In the genomic region with DNA sequence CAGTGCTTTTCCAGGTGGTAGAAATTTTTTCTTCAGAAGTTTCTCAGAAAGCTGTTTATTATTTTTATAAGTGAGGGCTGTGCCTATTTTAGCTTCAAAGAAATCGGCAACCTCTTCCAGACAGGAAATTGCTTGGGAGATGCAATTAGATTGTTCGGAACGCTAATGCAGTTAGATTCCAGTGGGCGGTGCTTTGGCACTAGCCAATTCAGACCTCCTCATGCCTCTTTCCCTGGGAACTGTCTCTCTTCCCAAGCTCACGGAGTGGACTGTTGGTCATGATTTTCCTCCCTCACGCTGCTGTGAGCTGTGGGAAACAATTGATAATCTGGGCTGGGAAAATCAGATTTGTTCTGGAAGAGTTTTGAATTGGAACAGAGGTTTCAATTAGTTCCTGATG, we compare ENCODE assay signal across 8 mouse cellular contexts. TPM values are rescaled to one million over a fixed set of nuclear protein-coding genes. Genes with fewer than 3 reads are reported as not detected.
DNase-seq lines count a peak whose midpoint lies in the region; ATAC-seq and TF ChIP-seq lines count a peak whose summit lies in the region.

No protein-coding gene starts in this region.

- no peak for TF ChIP-seq POLR2A in heart, adult 2 months (IDR thresholded peaks at IDR 0.05; ENCODE audit: insufficient read depth, low read depth, low read length)

- peak overlapping the region; percentile 23; the same call in 1 of the 2 replicates for H3K4me2 ChIP-seq in stomach, embryonic 14.5 days (replicated peaks; ENCODE audit: low read depth, low read length)

- intact Hi-C loops in left cerebral cortex, adult 2 months (cut with DNase I), result no loop called here
- intact Hi-C loops in left cerebral cortex, postnatal 4 days (cut with DNase I), result no loop called here
- intact Hi-C loops in heart, adult 2 months (cut with DNase I), result no loop called here

- ATAC-seq in stomach, embryonic 14.5 days (ENCODE audit: insufficient number of reproducible peaks, insufficient read depth, low FRiP score, low read depth), result no peak

- H3K9ac ChIP-seq in heart, adult 2 months (ENCODE audit: low read depth, low read length), result no peak overlapping the region
- H3K9ac ChIP-seq in stomach, embryonic 14.5 days (replicated peaks; ENCODE audit: low read depth, low read length), result no peak overlapping the region

- TF ChIP-seq CTCF in left cerebral cortex, adult 2 months (IDR thresholded peaks at IDR 0.05), result no peak
- TF ChIP-seq CTCF in heart, adult 2 months (IDR thresholded peaks at IDR 0.05), result peak; percentile 22; the same call in 1 of the 2 replicates

- DNase-seq in left cerebral cortex, adult 2 months (ENCODE audit: extremely low spot score in 1 of 2, low spot score in 2 of 2), result no peak
- no peak for DNase-seq in left cerebral cortex, postnatal 4 days
- peak in 1 of 2 experiments; percentile 47 for DNase-seq in heart, adult 2 months
- peak; percentile 56 for DNase-seq in kidney, postnatal 10 days
- DNase-seq in left cerebral cortex, adult 8-10 months (ENCODE audit: low spot score in 2 of 2), result no peak
- no peak for DNase-seq in thymus, postnatal 36 days
- DNase-seq in left cerebral cortex, adult 9 months (ENCODE audit: low spot score in 2 of 2), result no peak

- peak overlapping the region; percentile 29; the same call in 1 of the 2 replicates for H3K4me3 ChIP-seq in left cerebral cortex, adult 2 months
- H3K4me3 ChIP-seq in heart, adult 2 months, result no peak overlapping the region; the same call in 1 of the 2 replicates
- no peak overlapping the region for H3K4me3 ChIP-seq in stomach, embryonic 14.5 days (ENCODE audit: low read depth, low read length)

- no peaks in the 10 kb centered on the region for H3K36me3 ChIP-seq in heart, adult 2 months (ENCODE audit: control insufficient read depth, insufficient read depth, low read length)
- H3K36me3 ChIP-seq in stomach, embryonic 14.5 days (ENCODE audit: control insufficient read depth, insufficient read depth, low read length), result no peaks in the 10 kb centered on the region

- H3K79me2 ChIP-seq in heart, adult 2 months (replicated peaks; ENCODE audit: control insufficient read depth, insufficient read depth, low read length), result no peaks in the 10 kb centered on the region

- H3K9me3 ChIP-seq in stomach, embryonic 14.5 days (ENCODE audit: control insufficient read depth, low read depth, low read length), result no peaks in the 10 kb centered on the region

- H3K27me3 ChIP-seq in heart, adult 2 months (ENCODE audit: control insufficient read depth, insufficient read depth, low read length), result no peaks in the 10 kb centered on the region
- H3K27me3 ChIP-seq in stomach, embryonic 14.5 days (ENCODE audit: control insufficient read depth, insufficient read depth, low read length), result no peaks in the 10 kb centered on the region

- H3K4me1 ChIP-seq in heart, adult 2 months (ENCODE audit: control insufficient read depth, insufficient read depth, low read length), result peaks cover 3% of the 10 kb centered on the region; the same call in 1 of the 2 replicates
- peaks cover 5% of the 10 kb centered on the region; the same call in 1 of the 2 replicates for H3K4me1 ChIP-seq in stomach, embryonic 14.5 days (ENCODE audit: control insufficient read depth, insufficient read depth, low read length)

- TF ChIP-seq EP300 in heart, adult 2 months (IDR thresholded peaks at IDR 0.05; ENCODE audit: insufficient read depth, low read depth, low read length), result no peak

- WGBS in heart, adult 2 months, result 19% methylated on average over 6 of the region's 6 CpGs
- 17% methylated on average over 6 of the region's 6 CpGs for WGBS in stomach, embryonic 14.5 days

- H3K27ac ChIP-seq in left cerebral cortex, adult 2 months, result peak overlapping the region; percentile 48; the same call in 1 of the 2 replicates
- H3K27ac ChIP-seq in heart, adult 2 months, result peak overlapping the region; percentile 54
- H3K27ac ChIP-seq in stomach, embryonic 14.5 days (ENCODE audit: low read length), result no peak overlapping the region; the same call in 1 of the 2 replicates

RNA-seq across cellular contexts. Expression of a gene that starts 15.1 kb away (rescaled TPM):
- 10 to 100 TPM; 11.4 to 13.0 TPM for total RNA-seq in left cerebral cortex, adult 2 months (2021)
- total RNA-seq in left cerebral cortex, postnatal 4 days (2021), result 10 to 100 TPM; 15.0 to 16.1 TPM
- total RNA-seq in heart, adult 2 months (2021), result 10 to 100 TPM; 38.3 to 40.2 TPM
- polyA plus RNA-seq in heart, adult 2 months (2012; rRNA removed), result 32.6 and 55.3 TPM in 2 replicates
- 25.6 and 27.7 TPM in 2 replicates for polyA plus RNA-seq in stomach, embryonic 14.5 days (2014; fragmentation: Nextera tagmentation; extraction: Ambion mirVana)
- total RNA-seq in left cerebral cortex, adult 8-10 months (2022), result 10 to 100 TPM; 17.7 to 23.4 (median 20.4) TPM
